Mouse (Mus musculus): Measurements from ENCODE around the gene Calm2. TPM values are rescaled to one million over a fixed set of nuclear protein-coding genes. Genes with fewer than 3 reads are reported as not detected.

Gene Calm2
- polyA plus RNA-seq, 1 experiment from 2014 or later = 744 TPM

GRCm38 (mm10) chr17:87403462-87403861 lies 43.3 kb downstream of the Calm2 start:
- DNase-seq (ENCODE audit: low spot score) = no peak
- H3K27ac ChIP-seq (ENCODE audit: low read depth, low read length) = no peak overlapping the region
- no peaks in the 10 kb centered on the region for H3K36me3 ChIP-seq (ENCODE audit: control insufficient read depth, insufficient read depth, low read length)
- H3K4me1 ChIP-seq (replicated peaks; ENCODE audit: control insufficient read depth, insufficient read depth, low read length) = 0 out of 2 replicates have a peak, but pooled peaks cover 2% of the 10 kb centered on the region
- no peak overlapping the region for H3K4me3 ChIP-seq (ENCODE audit: low read depth, low read length)
- no peak overlapping the region for H3K4me2 ChIP-seq
- WGBS = 76% methylated on average over 4 of the region's 4 CpGs
- no peak; the same call in 1 of the 2 replicates for ATAC-seq (replicated peaks; ENCODE audit: low FRiP score)
- no peaks in the 10 kb centered on the region for H3K27me3 ChIP-seq (replicated peaks; ENCODE audit: control insufficient read depth, insufficient read depth, low read length)
- H3K9me3 ChIP-seq (ENCODE audit: control insufficient read depth, low read length) = no peaks in the 10 kb centered on the region
- H3K9ac ChIP-seq (ENCODE audit: low read depth, low read length) = no peak overlapping the region

DNA sequence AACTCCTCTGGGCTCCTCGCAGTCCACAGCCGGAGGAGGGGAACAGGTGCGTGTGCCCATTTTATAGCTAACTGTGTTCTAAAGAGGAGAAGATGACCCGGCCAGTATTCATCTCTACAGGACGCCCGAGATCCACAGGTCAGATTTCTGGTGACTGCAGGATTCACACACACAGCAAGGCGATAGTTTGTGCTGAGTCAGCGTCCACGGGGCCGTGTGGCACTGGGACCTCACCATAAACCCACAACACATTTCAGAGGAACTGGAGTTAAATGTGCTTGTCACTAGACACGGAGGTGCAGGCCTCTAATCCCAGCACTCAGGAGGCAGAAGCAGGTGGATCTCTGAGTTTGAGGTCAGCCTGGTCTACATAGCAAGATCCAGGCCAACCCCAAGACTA lies 44.3 kb downstream of the Calm2 start:
- Histone ChIP-seq H3K36me3 (ENCODE audit: control insufficient read depth, insufficient read depth, low read length) (no peaks in the 10 kb centered on the region), H3K4me3 (ENCODE audit: low read depth, low read length) (no peak overlapping the region), H3K27ac (ENCODE audit: low read depth, low read length) (no peak overlapping the region), H3K9me3 (ENCODE audit: control insufficient read depth, low read length) (no peaks in the 10 kb centered on the region), H3K4me1 (replicated peaks; ENCODE audit: control insufficient read depth, insufficient read depth, low read length) (0 out of 2 replicates have a peak, but pooled peaks cover 2% of the 10 kb centered on the region), H3K27me3 (replicated peaks; ENCODE audit: control insufficient read depth, insufficient read depth, low read length) (no peaks in the 10 kb centered on the region), H3K9ac (ENCODE audit: low read depth, low read length) (no peak overlapping the region), H3K4me2 (no peak overlapping the region)
- ATAC-seq (replicated peaks; ENCODE audit: low FRiP score) (no peak), DNase-seq (ENCODE audit: low spot score) (no peak)
- WGBS = 80% methylated on average over 11 of the region's 11 CpGs

DNA sequence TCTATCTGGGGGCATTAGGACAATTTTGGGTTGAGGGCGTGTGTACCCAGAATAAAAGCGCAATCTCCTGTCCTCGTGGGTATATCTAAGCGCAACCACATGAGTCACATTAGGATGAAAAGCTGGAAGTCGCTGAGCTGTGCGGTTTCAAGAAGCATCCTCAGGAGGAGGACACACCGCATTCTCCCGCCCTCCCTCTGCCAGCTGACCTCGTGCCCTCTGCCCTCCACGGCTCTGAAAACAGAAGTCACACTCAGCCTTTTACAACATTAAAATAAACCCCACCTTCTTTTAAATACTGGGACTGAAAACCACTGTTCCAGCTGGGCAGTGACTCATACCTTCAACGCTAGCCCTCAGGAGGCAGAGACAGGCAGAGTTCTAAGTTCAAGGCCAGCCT lies 49.6 kb downstream of the Calm2 start:
- DNase-seq (ENCODE audit: low spot score) = no peak

DNA sequence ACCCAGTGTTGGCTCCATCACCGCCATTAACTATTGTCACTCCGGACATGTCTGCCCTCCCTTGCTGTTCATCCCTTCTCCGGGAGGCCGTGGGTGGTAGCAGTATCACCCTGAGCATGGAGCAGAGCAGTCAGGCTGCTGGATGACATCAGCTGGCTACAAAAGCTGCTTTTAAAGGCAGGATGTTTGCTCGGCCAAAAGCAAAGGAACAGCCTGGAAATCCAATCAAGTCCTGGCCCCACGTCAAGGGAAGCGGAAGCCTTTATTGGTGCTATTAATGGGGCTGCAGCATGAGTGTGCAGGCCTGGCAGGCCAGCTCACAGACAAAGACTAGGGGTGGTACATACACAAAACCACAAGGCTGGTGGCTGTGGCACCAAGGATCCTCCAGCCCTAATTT lies 55.5 kb downstream of the Calm2 start:
- Histone ChIP-seq H3K27me3 (replicated peaks; ENCODE audit: control insufficient read depth, insufficient read depth, low read length) (no peaks in the 10 kb centered on the region), H3K27ac (ENCODE audit: low read depth, low read length) (no peak overlapping the region), H3K36me3 (ENCODE audit: control insufficient read depth, insufficient read depth, low read length) (no peaks in the 10 kb centered on the region), H3K4me2 (no peak overlapping the region), H3K4me3 (ENCODE audit: low read depth, low read length) (no peak overlapping the region), H3K9ac (ENCODE audit: low read depth, low read length) (no peak overlapping the region), H3K4me1 (replicated peaks; ENCODE audit: control insufficient read depth, insufficient read depth, low read length) (peaks cover 2% of the 10 kb centered on the region), H3K9me3 (ENCODE audit: control insufficient read depth, low read length) (no peaks in the 10 kb centered on the region)
- no peak for DNase-seq (ENCODE audit: low spot score)
- ATAC-seq (replicated peaks; ENCODE audit: low FRiP score) = no peak
- WGBS = 73% methylated on average over 7 of the region's 7 CpGs

More for the DNA sequence above, 49.6 kb downstream of the Calm2 start:
- Histone ChIP-seq H3K4me2 (no peak overlapping the region), H3K9ac (ENCODE audit: low read depth, low read length) (no peak overlapping the region), H3K36me3 (ENCODE audit: control insufficient read depth, insufficient read depth, low read length) (no peaks in the 10 kb centered on the region), H3K4me3 (ENCODE audit: low read depth, low read length) (no peak overlapping the region), H3K9me3 (ENCODE audit: control insufficient read depth, low read length) (no peaks in the 10 kb centered on the region), H3K27ac (ENCODE audit: low read depth, low read length) (no peak overlapping the region), H3K4me1 (replicated peaks; ENCODE audit: control insufficient read depth, insufficient read depth, low read length) (peaks cover 4% of the 10 kb centered on the region), H3K27me3 (replicated peaks; ENCODE audit: control insufficient read depth, insufficient read depth, low read length) (no peaks in the 10 kb centered on the region)
- no peak for ATAC-seq (replicated peaks; ENCODE audit: low FRiP score)
- 75% methylated on average over 11 of the region's 11 CpGs for WGBS

- no peak overlapping the region for H3K27ac ChIP-seq (ENCODE audit: low read depth, low read length)
- H3K9me3 ChIP-seq (ENCODE audit: control insufficient read depth, low read length) = no peaks in the 10 kb centered on the region
- no peaks in the 10 kb centered on the region for H3K27me3 ChIP-seq (replicated peaks; ENCODE audit: control insufficient read depth, insufficient read depth, low read length)
- no peaks in the 10 kb centered on the region for H3K4me1 ChIP-seq (replicated peaks; ENCODE audit: control insufficient read depth, insufficient read depth, low read length)
- no peak overlapping the region for H3K4me2 ChIP-seq
- WGBS = 46% methylated on average over 4 of the region's 5 CpGs
- H3K9ac ChIP-seq (ENCODE audit: low read depth, low read length) = no peak overlapping the region
- no peaks in the 10 kb centered on the region for H3K36me3 ChIP-seq (ENCODE audit: control insufficient read depth, insufficient read depth, low read length)
- DNase-seq (ENCODE audit: low spot score) = no peak
- no peak for ATAC-seq (replicated peaks; ENCODE audit: low FRiP score)
- no peak overlapping the region for H3K4me3 ChIP-seq (ENCODE audit: low read depth, low read length)
These were observed 59.7 kb downstream of the Calm2 start for GRCm38 (mm10) chr17:87387068-87387467.

DNA sequence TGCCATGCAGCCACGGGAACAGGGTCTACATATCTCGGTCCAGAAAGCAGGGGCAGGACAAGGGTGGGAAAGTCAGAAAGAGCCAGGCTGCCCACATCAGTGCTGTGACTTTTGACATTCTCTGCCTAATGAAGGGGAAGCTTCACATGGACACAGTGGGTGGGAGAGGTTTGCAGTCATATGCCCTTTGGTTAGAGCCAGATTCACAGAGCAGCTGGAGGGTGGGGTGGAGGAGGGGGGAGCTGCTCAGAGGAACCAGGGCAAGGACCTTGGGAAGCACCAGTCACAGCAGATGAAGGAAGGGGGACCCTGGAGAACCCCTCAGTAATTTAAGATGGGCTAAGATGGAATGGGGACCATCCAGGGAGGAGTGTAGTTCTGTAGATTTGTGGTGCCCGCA lies 60.9 kb downstream of the Calm2 start:
- H3K9ac ChIP-seq (ENCODE audit: low read depth, low read length) = no peak overlapping the region
- no peak overlapping the region for H3K4me3 ChIP-seq (ENCODE audit: low read depth, low read length)
- ATAC-seq (replicated peaks; ENCODE audit: low FRiP score) = no peak
- no peak for DNase-seq (ENCODE audit: low spot score)
- no peaks in the 10 kb centered on the region for H3K9me3 ChIP-seq (ENCODE audit: control insufficient read depth, low read length)
- no peak overlapping the region for H3K27ac ChIP-seq (ENCODE audit: low read depth, low read length)
- H3K27me3 ChIP-seq (replicated peaks; ENCODE audit: control insufficient read depth, insufficient read depth, low read length) = no peaks in the 10 kb centered on the region
- WGBS = 78% methylated on average over 3 of the region's 3 CpGs
- H3K36me3 ChIP-seq (ENCODE audit: control insufficient read depth, insufficient read depth, low read length) = no peaks in the 10 kb centered on the region
- H3K4me1 ChIP-seq (replicated peaks; ENCODE audit: control insufficient read depth, insufficient read depth, low read length) = no peaks in the 10 kb centered on the region
- H3K4me2 ChIP-seq = no peak overlapping the region

Other genes with a start within 250 kb of the Calm2 start
- gene Mcfd2, start 181.0 kb downstream of the Calm2 start, polyA plus RNA-seq (2014; fragmentation: Nextera tagmentation; extraction: Ambion mirVana) = 71.9 and 76.9 TPM in 2 replicates
- gene Ttc7, start 164.0 kb downstream of the Calm2 start, polyA plus RNA-seq (2014; fragmentation: Nextera tagmentation; extraction: Ambion mirVana) = 14.1 and 14.3 TPM in 2 replicates
- not detected in 2 replicates for gene Stpg4, start 19.2 kb downstream of the Calm2 start, polyA plus RNA-seq (2014; fragmentation: Nextera tagmentation; extraction: Ambion mirVana)
- 12.7 and 12.9 TPM in 2 replicates for gene Epcam, start 189.0 kb upstream of the Calm2 start, polyA plus RNA-seq (2014; fragmentation: Nextera tagmentation; extraction: Ambion mirVana)
- 59.2 and 77.9 TPM in 2 replicates for gene Msh2, start 225.4 kb upstream of the Calm2 start, polyA plus RNA-seq (2014; fragmentation: Nextera tagmentation; extraction: Ambion mirVana)